Mouse (Mus musculus): ENCODE measurements at regions not wholly inside any gene's neighbourhood (a gene's known extent, or its start where the extent isn't known, plus 50 kb on each side); places are given as distances from the start of the nearest gene placed in this dataset.

GRCm38 (mm10) chr19:56007433-56007832 lies 265.8 kb downstream of the Tcf7l2 start:
- no peaks in the 10 kb centered on the region for H3K27me3 ChIP-seq (replicated peaks; ENCODE audit: control insufficient read depth, insufficient read depth, low read length)
- H3K9ac ChIP-seq (ENCODE audit: low read length) = no peak overlapping the region
- H3K4me3 ChIP-seq (ENCODE audit: low read depth, low read length) = no peak overlapping the region
- H3K27ac ChIP-seq (ENCODE audit: low read depth, low read length) = no peak overlapping the region
- no peak overlapping the region for H3K4me2 ChIP-seq (ENCODE audit: low read length)
- ATAC-seq (no peak), DNase-seq (ENCODE audit: low spot score) (no peak)
- H3K4me1 ChIP-seq (ENCODE audit: control insufficient read depth, insufficient read depth, low read length) = 0 out of 2 replicates have a peak, but pooled peaks cover 2% of the 10 kb centered on the region
- WGBS = 97% methylated on average over 5 of the region's 5 CpGs
- no peaks in the 10 kb centered on the region for H3K36me3 ChIP-seq (ENCODE audit: control insufficient read depth, insufficient read depth, low read length)
- no peaks in the 10 kb centered on the region; the same call in 1 of the 2 replicates for H3K9me3 ChIP-seq (replicated peaks; ENCODE audit: control insufficient read depth, low read length)

GRCm38 (mm10) chr19:56010766-56011165 lies 269.1 kb downstream of the Tcf7l2 start:
- Histone ChIP-seq H3K9me3 (replicated peaks; ENCODE audit: control insufficient read depth, low read length) (no peaks in the 10 kb centered on the region; the same call in 1 of the 2 replicates), H3K4me3 (ENCODE audit: low read depth, low read length) (no peak overlapping the region), H3K27ac (ENCODE audit: low read depth, low read length) (no peak overlapping the region), H3K9ac (ENCODE audit: low read length) (no peak overlapping the region), H3K27me3 (replicated peaks; ENCODE audit: control insufficient read depth, insufficient read depth, low read length) (no peaks in the 10 kb centered on the region), H3K4me2 (ENCODE audit: low read length) (no peak overlapping the region), H3K36me3 (ENCODE audit: control insufficient read depth, insufficient read depth, low read length) (no peaks in the 10 kb centered on the region), H3K4me1 (ENCODE audit: control insufficient read depth, insufficient read depth, low read length) (0 out of 2 replicates have a peak, but pooled peaks cover 2% of the 10 kb centered on the region)
- WGBS = 93% methylated on average over 7 of the region's 7 CpGs
- ATAC-seq = no peak
- DNase-seq (ENCODE audit: low spot score) = no peak

- Histone ChIP-seq H3K27me3 (replicated peaks; ENCODE audit: control insufficient read depth, insufficient read depth, low read length) (no peaks in the 10 kb centered on the region), H3K4me2 (ENCODE audit: low read length) (no peak overlapping the region), H3K9ac (ENCODE audit: low read length) (no peak overlapping the region), H3K4me1 (ENCODE audit: control insufficient read depth, insufficient read depth, low read length) (no peaks in the 10 kb centered on the region), H3K36me3 (ENCODE audit: control insufficient read depth, insufficient read depth, low read length) (no peaks in the 10 kb centered on the region), H3K27ac (ENCODE audit: low read depth, low read length) (no peak overlapping the region), H3K4me3 (ENCODE audit: low read depth, low read length) (no peak overlapping the region), H3K9me3 (replicated peaks; ENCODE audit: control insufficient read depth, low read length) (no peaks in the 10 kb centered on the region; the same call in 1 of the 2 replicates)
- DNase-seq (ENCODE audit: low spot score) = no peak
- ATAC-seq = no peak
These were observed 269.7 kb downstream of the Tcf7l2 start for GRCm38 (mm10) chr19:56011292-56011691.

- Histone ChIP-seq H3K4me1 (ENCODE audit: control insufficient read depth, insufficient read depth, low read length) (0 out of 2 replicates have a peak, but pooled peaks cover 2% of the 10 kb centered on the region), H3K4me2 (ENCODE audit: low read length) (no peak overlapping the region), H3K9ac (ENCODE audit: low read length) (no peak overlapping the region), H3K36me3 (ENCODE audit: control insufficient read depth, insufficient read depth, low read length) (no peaks in the 10 kb centered on the region), H3K4me3 (ENCODE audit: low read depth, low read length) (no peak overlapping the region), H3K27ac (ENCODE audit: low read depth, low read length) (no peak overlapping the region), H3K27me3 (replicated peaks; ENCODE audit: control insufficient read depth, insufficient read depth, low read length) (no peaks in the 10 kb centered on the region), H3K9me3 (replicated peaks; ENCODE audit: control insufficient read depth, low read length) (no peaks in the 10 kb centered on the region)
- DNase-seq (ENCODE audit: low spot score) = no peak
- WGBS = 91% methylated on average over 4 of the region's 4 CpGs
- no peak for ATAC-seq
These were observed 270.2 kb upstream of the Habp2 start for GRCm38 (mm10) chr19:56016548-56017346.

DNA sequence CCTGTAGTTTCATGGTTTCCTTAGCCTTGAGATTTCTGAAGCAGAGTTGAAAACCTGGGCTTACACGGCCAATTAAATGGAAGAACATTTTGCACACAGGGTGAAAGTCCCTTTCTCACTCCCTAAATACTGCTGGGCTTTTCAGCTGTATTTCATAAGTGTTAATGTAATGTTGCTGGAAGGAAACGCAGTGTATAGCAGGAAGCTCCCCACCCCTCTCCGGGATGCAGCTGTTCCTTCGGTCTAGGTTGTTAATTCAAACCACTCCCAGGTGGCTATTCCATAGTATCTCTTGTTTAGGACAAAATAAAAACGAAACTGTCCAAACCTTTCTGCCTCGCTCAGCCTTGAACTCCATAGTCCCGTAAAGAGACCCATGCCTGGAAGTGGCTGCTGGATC lies 269.4 kb upstream of the Habp2 start:
- ATAC-seq (no peak), DNase-seq (ENCODE audit: low spot score) (no peak)
- H3K4me1 ChIP-seq (ENCODE audit: control insufficient read depth, insufficient read depth, low read length) = 0 out of 2 replicates have a peak, but pooled peaks cover 2% of the 10 kb centered on the region
- no peak overlapping the region for H3K9ac ChIP-seq (ENCODE audit: low read length)
- H3K36me3 ChIP-seq (ENCODE audit: control insufficient read depth, insufficient read depth, low read length) = no peaks in the 10 kb centered on the region
- no peak overlapping the region for H3K4me2 ChIP-seq (ENCODE audit: low read length)
- 88% methylated on average over 7 of the region's 7 CpGs for WGBS
- no peak overlapping the region for H3K4me3 ChIP-seq (ENCODE audit: low read depth, low read length)
- no peak overlapping the region for H3K27ac ChIP-seq (ENCODE audit: low read depth, low read length)
- H3K9me3 ChIP-seq (replicated peaks; ENCODE audit: control insufficient read depth, low read length) = no peaks in the 10 kb centered on the region
- H3K27me3 ChIP-seq (replicated peaks; ENCODE audit: control insufficient read depth, insufficient read depth, low read length) = no peaks in the 10 kb centered on the region

DNA sequence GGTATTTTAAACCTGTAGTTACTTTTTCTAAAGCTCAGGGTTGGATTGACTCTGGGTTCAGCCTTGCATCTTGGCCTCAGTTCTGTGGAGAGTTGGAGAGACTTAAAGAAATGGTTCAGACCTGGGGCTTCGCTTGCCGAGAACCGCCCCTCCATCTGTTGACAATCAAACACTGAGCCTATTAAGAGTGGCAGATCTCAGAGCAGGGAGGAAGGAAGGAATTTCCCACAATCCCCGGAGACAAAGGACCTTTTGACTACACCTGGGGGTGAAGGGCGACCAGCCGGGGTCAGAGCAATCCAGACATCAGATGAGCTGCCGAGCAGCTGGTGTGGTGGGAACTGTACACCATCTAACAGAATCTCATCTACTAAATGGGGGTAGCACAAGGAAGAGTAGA lies 267.8 kb upstream of the Habp2 start:
- Histone ChIP-seq H3K4me2 (ENCODE audit: low read length) (no peak overlapping the region), H3K27ac (ENCODE audit: low read depth, low read length) (no peak overlapping the region)
- 40% methylated on average over 7 of the region's 7 CpGs for WGBS

DNA sequence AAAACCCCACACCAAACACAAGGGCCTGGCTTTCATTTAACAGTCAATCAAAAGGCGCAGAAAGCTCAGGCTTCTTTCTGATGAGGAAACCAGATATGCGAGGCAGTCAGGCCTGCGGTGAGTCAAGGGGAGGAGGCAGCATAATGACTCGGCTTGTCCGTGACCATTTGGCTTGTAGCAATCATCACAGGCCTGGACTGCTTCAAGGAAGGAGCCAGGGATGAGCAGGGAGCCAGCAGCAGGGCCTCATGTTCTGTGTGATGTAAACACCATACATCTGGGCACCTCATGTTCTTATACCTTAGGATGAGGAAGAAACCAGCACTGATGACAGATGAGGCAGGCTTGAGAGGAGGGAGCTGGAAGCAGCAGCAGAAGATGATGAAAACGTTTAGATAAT lies 264.6 kb upstream of the Habp2 start:
- 0 out of 2 replicates have a peak, but pooled peaks cover 2% of the 10 kb centered on the region for H3K4me1 ChIP-seq (ENCODE audit: control insufficient read depth, insufficient read depth, low read length)
- H3K27ac ChIP-seq (ENCODE audit: low read depth, low read length) = no peak overlapping the region
- no peak overlapping the region for H3K4me3 ChIP-seq (ENCODE audit: low read depth, low read length)
- H3K27me3 ChIP-seq (replicated peaks; ENCODE audit: control insufficient read depth, insufficient read depth, low read length) = no peaks in the 10 kb centered on the region
- ATAC-seq = no peak
- 0 out of 2 replicates have a peak, but pooled peaks cover 3% of the 10 kb centered on the region for H3K9me3 ChIP-seq (replicated peaks; ENCODE audit: control insufficient read depth, low read length)
- DNase-seq (ENCODE audit: low spot score) = no peak
- H3K4me2 ChIP-seq (ENCODE audit: low read length) = no peak overlapping the region
- WGBS = 81% methylated on average over 6 of the region's 6 CpGs
- H3K36me3 ChIP-seq (ENCODE audit: control insufficient read depth, insufficient read depth, low read length) = no peaks in the 10 kb centered on the region
- H3K9ac ChIP-seq (ENCODE audit: low read length) = no peak overlapping the region

More for the DNA sequence above, 267.8 kb upstream of the Habp2 start:
- no peaks in the 10 kb centered on the region for H3K9me3 ChIP-seq (replicated peaks; ENCODE audit: control insufficient read depth, low read length)
- H3K27me3 ChIP-seq (replicated peaks; ENCODE audit: control insufficient read depth, insufficient read depth, low read length) = no peaks in the 10 kb centered on the region
- ATAC-seq (no peak), DNase-seq (ENCODE audit: low spot score) (peak; percentile 8)
- H3K36me3 ChIP-seq (ENCODE audit: control insufficient read depth, insufficient read depth, low read length) = no peaks in the 10 kb centered on the region
- no peak overlapping the region for H3K4me3 ChIP-seq (ENCODE audit: low read depth, low read length)
- no peak overlapping the region for H3K9ac ChIP-seq (ENCODE audit: low read length)
- 0 out of 2 replicates have a peak, but pooled peaks cover 2% of the 10 kb centered on the region for H3K4me1 ChIP-seq (ENCODE audit: control insufficient read depth, insufficient read depth, low read length)

DNA sequence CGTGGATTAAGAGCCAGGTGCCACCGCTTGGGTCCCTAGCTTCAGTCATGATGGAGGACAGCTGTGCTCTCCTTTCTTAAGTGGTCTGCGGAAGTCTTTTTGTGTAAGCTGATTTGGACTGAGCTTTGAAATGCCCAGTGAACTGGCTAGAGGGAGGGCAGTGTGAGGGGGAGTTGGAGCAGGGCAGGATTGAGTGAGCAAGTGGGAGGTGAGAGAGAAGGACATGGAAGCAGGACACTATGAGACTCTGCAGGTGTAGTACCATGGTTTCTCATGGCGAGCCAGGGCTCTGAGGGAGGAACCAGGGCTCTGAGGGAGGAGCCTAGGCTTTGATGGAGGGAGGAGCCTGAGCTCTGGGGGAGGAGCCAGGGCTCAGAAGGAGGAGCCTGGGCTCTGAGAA lies 262.3 kb upstream of the Habp2 start:
- no peaks in the 10 kb centered on the region for H3K36me3 ChIP-seq (ENCODE audit: control insufficient read depth, insufficient read depth, low read length)
- peaks cover 6% of the 10 kb centered on the region; the same call in 1 of the 2 replicates for H3K4me1 ChIP-seq (ENCODE audit: control insufficient read depth, insufficient read depth, low read length)
- ATAC-seq = no peak
- WGBS = 80% methylated on average over 4 of the region's 4 CpGs
- H3K9me3 ChIP-seq (replicated peaks; ENCODE audit: control insufficient read depth, low read length) = 0 out of 2 replicates have a peak, but pooled peaks cover 5% of the 10 kb centered on the region
- no peak overlapping the region for H3K27ac ChIP-seq (ENCODE audit: low read depth, low read length)
- DNase-seq (ENCODE audit: low spot score) = no peak
- H3K4me2 ChIP-seq (ENCODE audit: low read length) = no peak overlapping the region
- H3K27me3 ChIP-seq (replicated peaks; ENCODE audit: control insufficient read depth, insufficient read depth, low read length) = no peaks in the 10 kb centered on the region
- no peak overlapping the region for H3K4me3 ChIP-seq (ENCODE audit: low read depth, low read length)
- no peak overlapping the region for H3K9ac ChIP-seq (ENCODE audit: low read length)
